Mouse (Mus musculus) layer of hippocampus, adult 2 months (tissue): ENCODE data around the gene Kcng3. TPM values are rescaled to one million over a fixed set of nuclear protein-coding genes. Genes with fewer than 3 reads are reported as not detected.

Experiments
- DNase-seq, 2 experiments: peaks; one replicate each; pipeline ENCODE4 v3.0.0; 2022; ENCODE audit warnings: low spot score in 2 of 2
- H3K27ac ChIP-seq: fragments of 200-600 bp; 2 replicates; pipeline ENCODE4 v1.8.1; 2022
- H3K4me3 ChIP-seq: fragments of 200-600 bp; 2 replicates; pipeline ENCODE4 v1.8.1; 2022; ENCODE audit warnings: mild to moderate bottlenecking
- CTCF ChIP-seq: fragments of 200-600 bp; conservative IDR thresholded peaks from 2 replicates; pipeline ENCODE4 v1.8.1; 2022; ENCODE audit warnings: antibody characterized with exemption, mild to moderate bottlenecking, moderate library complexity
- long read RNA-seq, 2 experiments: library from polyadenylated mRNA; stranded (forward); transcript quantifications; one replicate each; pipeline ENCODE4 v2.0.0; 2021; ENCODE audit warnings: borderline mapping rate in 2 of 2
- total RNA-seq, 2 experiments: library from RNA; stranded (reverse); gene quantifications; 2 replicates each; pipeline ENCODE4 v1.2.3; 2021

The Kcng3 gene
- total RNA-seq: 10 to 100 TPM in 1 of 2 experiments, 1 to 10 TPM in 1; 9.7 to 11.7 TPM
- long read RNA-seq, experiment 1, partial matches to known transcripts: 0 of 4 reads
- long read RNA-seq, experiment 1, other reads (novel, unspliced or antisense): 4 of 4 reads
- long read RNA-seq, experiment 2, partial matches to known transcripts: 0 of 4 reads
- long read RNA-seq, experiment 2, other reads (novel, unspliced or antisense): 4 of 4 reads

GRCm38 (mm10) chr17:83631783-83632652 is at the start of gene Kcng3:
TSS of gene Kcng3 (minus strand) at chr17:83631895.
- TF ChIP-seq CTCF: no peak
- peak within 1 kb of the TSS; percentile 78 for H3K27ac ChIP-seq
- DNase-seq: peak in 1 of 2 experiments; percentile 47
- H3K4me3 ChIP-seq: peak within 1 kb of the TSS; percentile 61

- Histone ChIP-seq H3K27ac (no peak overlapping the region), H3K4me3 (no peak overlapping the region)
- DNase-seq: no peak
- no peak for TF ChIP-seq CTCF
Observed at GRCm38 (mm10) chr17:83677370-83677769, 45.7 kb upstream of the Kcng3 start.

DNA sequence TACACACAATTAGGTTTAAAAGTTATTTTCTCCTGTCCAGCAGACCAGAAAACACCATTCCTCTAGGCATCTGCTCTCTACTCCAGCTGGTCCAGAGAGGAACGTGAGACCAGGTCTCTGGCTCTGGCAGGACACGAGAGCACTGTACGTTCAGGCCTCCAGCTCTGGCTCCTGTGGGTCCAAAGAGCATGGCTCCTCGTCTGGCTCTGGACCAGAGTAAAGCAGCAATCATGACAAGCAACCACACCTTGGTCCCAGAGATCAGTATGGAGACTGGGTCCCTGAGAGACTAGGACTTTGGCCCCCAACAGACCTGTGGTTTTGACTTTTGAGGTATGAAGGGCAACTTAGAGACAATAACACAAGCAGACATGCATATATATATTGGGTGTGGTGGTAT is 41.0 kb upstream of the Kcng3 start:
- TF ChIP-seq CTCF: no peak
- no peak for DNase-seq
- H3K27ac ChIP-seq: no peak overlapping the region
- no peak overlapping the region for H3K4me3 ChIP-seq

GRCm38 (mm10) chr17:83667934-83668690 is 36.4 kb upstream of the Kcng3 start:
- no peak overlapping the region for H3K27ac ChIP-seq
- no peak for DNase-seq
- H3K4me3 ChIP-seq: no peak overlapping the region
- TF ChIP-seq CTCF: no peak

- Histone ChIP-seq H3K4me3 (no peak overlapping the region), H3K27ac (no peak overlapping the region)
- no peak for TF ChIP-seq CTCF
- no peak for DNase-seq
Observed at GRCm38 (mm10) chr17:83666597-83667287, 35.0 kb upstream of the Kcng3 start.

GRCm38 (mm10) chr17:83664761-83665160 is 33.1 kb upstream of the Kcng3 start:
- no peak overlapping the region for H3K4me3 ChIP-seq
- no peak for DNase-seq
- no peak overlapping the region for H3K27ac ChIP-seq
- TF ChIP-seq CTCF: no peak

DNA sequence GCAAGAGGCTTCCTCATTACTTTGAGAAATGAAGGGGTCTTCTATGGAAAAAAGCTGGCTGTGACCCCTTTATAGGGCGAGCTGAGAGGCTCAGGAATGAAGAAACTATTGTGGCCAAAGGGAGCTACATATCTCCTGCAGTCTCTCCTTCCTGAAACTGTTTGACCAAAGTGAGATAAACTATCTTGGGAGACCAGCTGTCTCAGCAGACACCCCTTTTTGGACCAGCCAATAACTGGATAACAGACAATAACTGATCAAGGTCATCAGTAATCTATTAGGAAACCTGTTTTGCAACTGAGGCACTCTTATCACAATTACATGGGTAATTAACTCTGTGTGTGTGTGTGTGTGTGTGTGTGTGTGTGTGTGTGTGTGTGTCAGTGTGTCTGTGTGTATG is 27.2 kb upstream of the Kcng3 start:
- Histone ChIP-seq H3K4me3 (no peak overlapping the region), H3K27ac (no peak overlapping the region)
- no peak for TF ChIP-seq CTCF
- no peak for DNase-seq

- H3K4me3 ChIP-seq: no peak overlapping the region
- no peak overlapping the region for H3K27ac ChIP-seq
- no peak for DNase-seq
- TF ChIP-seq CTCF: no peak
Observed at GRCm38 (mm10) chr17:83657375-83657774, 25.7 kb upstream of the Kcng3 start.

- no peak overlapping the region for H3K27ac ChIP-seq
- DNase-seq: no peak
- H3K4me3 ChIP-seq: no peak overlapping the region
- no peak for TF ChIP-seq CTCF
Observed at GRCm38 (mm10) chr17:83655732-83656131, 24.0 kb upstream of the Kcng3 start.

DNA sequence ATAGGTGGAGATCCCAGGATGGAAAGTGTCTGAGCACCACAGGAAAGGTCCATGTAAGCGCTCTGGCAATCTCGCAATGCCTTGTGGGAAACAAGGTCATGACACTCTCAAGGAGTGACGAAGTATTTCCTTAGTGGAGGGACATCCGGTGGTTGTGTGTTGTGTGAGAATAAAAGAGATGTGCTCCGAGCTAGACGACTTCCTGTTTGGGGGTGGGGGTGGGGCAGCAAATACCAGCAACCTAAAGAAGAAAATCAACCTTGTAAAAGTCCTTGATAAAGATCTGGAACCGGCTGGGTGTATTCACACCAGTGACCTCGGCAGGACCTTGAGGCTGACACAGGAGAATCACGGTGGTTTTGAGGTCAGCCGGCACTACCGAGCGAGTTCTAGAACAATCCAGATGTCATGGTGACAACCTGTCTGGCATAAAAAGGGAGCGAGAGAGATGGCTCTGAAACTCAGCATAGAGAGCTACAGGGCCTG is 23.0 kb upstream of the Kcng3 start:
- H3K27ac ChIP-seq: no peak overlapping the region
- H3K4me3 ChIP-seq: no peak overlapping the region
- TF ChIP-seq CTCF: no peak
- DNase-seq: no peak

DNA sequence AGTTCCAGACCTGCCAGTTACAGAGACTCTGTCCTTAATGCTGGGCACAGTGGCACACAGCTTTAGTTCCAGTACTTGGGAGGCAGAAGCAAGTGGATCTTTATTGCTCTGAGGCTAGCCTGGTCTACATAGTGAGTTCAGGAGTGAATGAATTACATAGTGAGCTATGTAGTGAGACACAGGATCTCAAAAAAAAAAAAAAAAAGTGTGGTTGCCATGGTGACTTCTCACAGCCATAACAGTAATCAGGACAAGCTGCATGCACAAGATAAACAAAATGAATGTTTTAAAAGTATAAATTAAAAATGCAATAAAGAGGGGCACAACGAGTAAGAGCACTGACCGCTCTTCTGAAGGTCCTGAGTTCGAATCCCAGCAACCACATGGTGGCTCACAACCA is 21.9 kb upstream of the Kcng3 start:
- DNase-seq: no peak
- no peak overlapping the region for H3K27ac ChIP-seq
- no peak overlapping the region for H3K4me3 ChIP-seq
- no peak; the same call in 1 of the 2 replicates for TF ChIP-seq CTCF

- no peak for TF ChIP-seq CTCF
- H3K27ac ChIP-seq: no peak overlapping the region
- H3K4me3 ChIP-seq: no peak overlapping the region
- no peak for DNase-seq
Observed at GRCm38 (mm10) chr17:83650932-83651682, 19.4 kb upstream of the Kcng3 start.
